Comparison of ENCODE assay signal across 14 mouse cellular contexts in genomic region chr2:138476486-138476885, GRCm38 (mm10).
DNase-seq lines count a peak whose midpoint lies in the region; ATAC-seq and TF ChIP-seq lines count a peak whose summit lies in the region.
"Had no signal": no experiment of that assay in that cellular context is flagged by ENCODE, and none has a peak within 500 bp of the region (broad histone marks: within the 10 kb centered on the region; RNA-seq: fewer than 3 reads in every experiment).

No protein-coding gene starts in this region.

- H3K36me3 ChIP-seq in stomach, postnatal 0 days (ENCODE audit: control insufficient read depth, insufficient read depth, low read length) = no peaks in the 10 kb centered on the region
- H3K36me3 ChIP-seq: forebrain, embryonic 15.5 days had no signal

- DNase-seq in cerebellum, adult 11-12 months = peak; percentile 18
- no peak for DNase-seq in cerebellum, postnatal 4 days (ENCODE audit: low spot score in 2 of 2)
- peak; percentile 73 for DNase-seq in right cerebral cortex, adult 18-20 months
- DNase-seq in right cerebral cortex, postnatal 14 days = no peak
- peak; percentile 59 to 88 for DNase-seq in left cerebral cortex, postnatal 14 days (ENCODE audit: low spot score in 2 of 2)
- no peak for DNase-seq in stomach, postnatal 0 days (ENCODE audit: low spot score)
- no peak for DNase-seq in adrenal gland, postnatal 10 days
- DNase-seq in thymus, adult 18-20 months = no peak
- DNase-seq: heart, adult 2 months; heart, postnatal 36 days; kidney, postnatal 36 days; lung, embryonic 14.5 days had no signal

- intact Hi-C loops in left cerebral cortex, postnatal 14 days (cut with DNase I) = loop anchor here (5.0 kb wide), 1 partner anchor 346 kb away; no protein-coding TSS in a partner anchor

- no peak for TF ChIP-seq EP300 in stomach, postnatal 0 days (optimal IDR thresholded peaks at IDR 0.05)

- H3K9me3 ChIP-seq in stomach, postnatal 0 days (ENCODE audit: control insufficient read depth, low read length) = no peaks in the 10 kb centered on the region
- H3K9me3 ChIP-seq: forebrain, embryonic 15.5 days had no signal

- no peak for ATAC-seq in stomach, postnatal 0 days (ENCODE audit: low FRiP score, low TSS enrichment)
- ATAC-seq: forebrain, embryonic 15.5 days had no signal

- no peaks in the 10 kb centered on the region for H3K4me1 ChIP-seq in stomach, postnatal 0 days (replicated peaks; ENCODE audit: control insufficient read depth, insufficient read depth)
- H3K4me1 ChIP-seq: forebrain, embryonic 15.5 days; megakaryocyte, embryonic 14.5 days had no signal

- WGBS in stomach, postnatal 0 days = 79% methylated on average over 3 of the region's 3 CpGs

- no peak overlapping the region for H3K4me3 ChIP-seq in stomach, postnatal 0 days (ENCODE audit: low read depth, low read length)
- H3K4me3 ChIP-seq: forebrain, embryonic 15.5 days; heart, adult 2 months; megakaryocyte, embryonic 14.5 days had no signal

- no peak overlapping the region for H3K4me2 ChIP-seq in stomach, postnatal 0 days (replicated peaks; ENCODE audit: low read depth)
- H3K4me2 ChIP-seq: forebrain, embryonic 15.5 days; lung, embryonic 14.5 days had no signal

- no peak overlapping the region for H3K9ac ChIP-seq in stomach, postnatal 0 days (ENCODE audit: low read length)
- H3K9ac ChIP-seq: forebrain, embryonic 15.5 days; lung, embryonic 14.5 days had no signal

- no peaks in the 10 kb centered on the region for H3K27me3 ChIP-seq in stomach, postnatal 0 days (ENCODE audit: control insufficient read depth, insufficient read depth, low read length)
- H3K27me3 ChIP-seq: forebrain, embryonic 15.5 days; megakaryocyte, embryonic 14.5 days had no signal

- no peak for TF ChIP-seq CTCF in stomach, postnatal 0 days (IDR thresholded peaks at IDR 0.05; ENCODE audit: low read depth)

- no peak overlapping the region for H3K27ac ChIP-seq in stomach, postnatal 0 days (replicated peaks)
- H3K27ac ChIP-seq: forebrain, embryonic 15.5 days; heart, adult 2 months had no signal

Comparison
In these comparisons a context has a peak if more than half of its experiments do, and no peak if none do; other contexts are left out.
1. DNase-seq: peak in cerebellum, adult 11-12 months (single experiment), right cerebral cortex, adult 18-20 months (single experiment) and left cerebral cortex, postnatal 14 days (2 of 2); none in cerebellum, postnatal 4 days (0 of 2), right cerebral cortex, postnatal 14 days (single experiment), stomach, postnatal 0 days (single experiment), adrenal gland, postnatal 10 days (single experiment) and thymus, adult 18-20 months (0 of 2).